Mouse (Mus musculus): ENCODE data around the gene Asap3. TPM values are rescaled to one million over a fixed set of nuclear protein-coding genes. Genes with fewer than 3 reads are reported as not detected.

Gene Asap3
- polyA plus RNA-seq, 1 experiment from 2014 or later = 5.1 TPM

DNA sequence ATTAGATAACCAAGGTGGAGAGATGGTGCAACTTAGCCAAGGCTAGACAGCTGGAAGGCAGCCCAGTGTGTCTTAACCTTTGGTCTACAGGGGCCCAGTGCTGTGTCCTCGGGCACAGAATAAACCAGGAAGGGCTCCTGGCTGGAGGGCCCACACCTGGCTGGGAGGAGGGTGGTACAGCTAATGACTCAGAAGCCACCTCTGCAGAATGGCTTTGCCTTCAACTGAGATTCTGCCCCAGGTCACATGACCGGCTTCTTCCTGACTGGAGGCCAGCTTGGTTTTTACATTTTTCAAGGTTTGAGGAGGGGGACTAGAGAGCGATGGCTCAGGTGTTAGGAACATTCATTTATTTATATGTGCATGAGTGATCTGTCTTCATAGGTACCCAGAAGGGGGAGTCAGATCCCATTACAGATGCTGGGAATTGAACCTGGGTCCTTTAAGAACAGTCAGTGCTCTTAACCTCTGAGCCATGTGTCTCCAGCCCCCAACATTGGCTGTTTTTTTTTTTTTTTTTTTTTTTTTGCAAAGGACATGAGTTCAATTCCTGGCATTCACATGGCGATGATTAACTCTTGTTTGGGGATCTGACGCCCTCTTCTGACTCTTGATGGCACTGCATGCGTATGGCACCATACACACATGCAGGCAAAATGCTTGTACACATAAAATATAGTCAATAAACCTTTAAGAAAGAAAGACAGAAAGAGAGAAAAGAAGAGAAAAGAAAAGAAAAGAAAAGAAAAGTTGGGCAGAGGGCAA, 17.0 kb upstream of the Asap3 start:
- no peaks in the 10 kb centered on the region for H3K27me3 ChIP-seq (ENCODE audit: control insufficient read depth, insufficient read depth, low read length)
- ATAC-seq (ENCODE audit: insufficient number of reproducible peaks, insufficient read depth, low FRiP score, low read depth) = no peak

DNA sequence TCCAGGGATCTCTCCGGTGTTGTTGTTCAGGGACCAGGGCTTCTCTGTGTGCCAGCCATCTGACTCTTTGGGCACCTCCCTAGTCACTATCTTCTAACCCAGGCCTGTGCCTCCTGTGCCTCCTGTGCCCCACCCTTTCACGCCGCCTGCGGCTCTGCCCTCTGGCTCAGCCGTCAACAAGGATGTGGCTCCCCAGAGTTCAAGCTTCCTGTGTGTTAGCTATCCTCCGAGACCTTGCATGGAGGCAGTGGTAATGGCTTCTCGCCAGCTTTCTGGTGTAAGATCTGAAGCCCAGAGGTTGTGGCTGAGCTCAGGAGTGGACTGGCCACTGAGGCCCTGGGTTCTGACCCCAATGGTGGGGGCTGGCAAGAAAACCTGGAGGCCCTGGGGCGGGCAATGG, 16.3 kb upstream of the Asap3 start:
- Histone ChIP-seq H3K27me3 (ENCODE audit: control insufficient read depth, insufficient read depth, low read length) (no peaks in the 10 kb centered on the region), H3K4me2 (replicated peaks; ENCODE audit: low read depth, low read length) (no peak overlapping the region), H3K9me3 (ENCODE audit: control insufficient read depth, low read depth, low read length) (no peaks in the 10 kb centered on the region), H3K4me3 (ENCODE audit: low read depth, low read length) (no peak overlapping the region), H3K9ac (replicated peaks; ENCODE audit: low read depth, low read length) (no peak overlapping the region), H3K4me1 (ENCODE audit: control insufficient read depth, insufficient read depth, low read length) (no peaks in the 10 kb centered on the region; the same call in 1 of the 2 replicates), H3K36me3 (ENCODE audit: control insufficient read depth, insufficient read depth, low read length) (peaks cover 5% of the 10 kb centered on the region; the same call in 1 of the 2 replicates), H3K27ac (ENCODE audit: low read length) (no peak overlapping the region)
- no peak; the same call in 1 of the 2 replicates for ATAC-seq (ENCODE audit: insufficient number of reproducible peaks, insufficient read depth, low FRiP score, low read depth)
- WGBS = 80% methylated on average over 8 of the region's 8 CpGs

More for the DNA sequence above, 17.0 kb upstream of the Asap3 start:
- H3K4me3 ChIP-seq (ENCODE audit: low read depth, low read length) = no peak overlapping the region
- no peak overlapping the region for H3K4me2 ChIP-seq (replicated peaks; ENCODE audit: low read depth, low read length)
- H3K36me3 ChIP-seq (ENCODE audit: control insufficient read depth, insufficient read depth, low read length) = peaks cover 5% of the 10 kb centered on the region; the same call in 1 of the 2 replicates
- no peaks in the 10 kb centered on the region for H3K9me3 ChIP-seq (ENCODE audit: control insufficient read depth, low read depth, low read length)
- no peak overlapping the region for H3K27ac ChIP-seq (ENCODE audit: low read length)
- H3K9ac ChIP-seq (replicated peaks; ENCODE audit: low read depth, low read length) = no peak overlapping the region
- no peaks in the 10 kb centered on the region; the same call in 1 of the 2 replicates for H3K4me1 ChIP-seq (ENCODE audit: control insufficient read depth, insufficient read depth, low read length)
- WGBS = 87% methylated on average over 6 of the region's 6 CpGs

DNA sequence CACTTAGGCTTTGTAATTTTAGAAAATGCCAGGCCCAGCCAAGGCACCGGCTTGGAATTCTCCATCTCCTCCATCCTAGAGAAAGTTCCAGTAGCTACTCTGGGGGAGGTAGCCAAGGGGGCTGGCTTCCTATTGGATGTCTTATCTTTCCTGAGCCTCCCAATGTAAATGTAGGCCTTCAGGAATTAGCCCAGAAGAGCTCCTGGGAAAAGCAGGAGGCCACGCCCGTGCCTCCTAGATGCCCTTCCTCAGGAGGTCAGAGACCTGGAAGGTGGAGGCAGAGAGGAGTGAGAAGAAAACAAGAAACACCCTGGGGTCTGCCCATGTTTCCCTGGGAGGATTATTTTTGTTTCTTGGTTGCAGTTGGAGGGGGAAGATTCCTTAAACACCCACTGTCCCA, 12.6 kb upstream of the Asap3 start:
- Histone ChIP-seq H3K9me3 (ENCODE audit: control insufficient read depth, low read depth, low read length) (no peaks in the 10 kb centered on the region), H3K27me3 (ENCODE audit: control insufficient read depth, insufficient read depth, low read length) (no peaks in the 10 kb centered on the region), H3K9ac (replicated peaks; ENCODE audit: low read depth, low read length) (no peak overlapping the region), H3K36me3 (ENCODE audit: control insufficient read depth, insufficient read depth, low read length) (peaks cover 5% of the 10 kb centered on the region; the same call in 1 of the 2 replicates), H3K4me2 (replicated peaks; ENCODE audit: low read depth, low read length) (no peak overlapping the region), H3K27ac (ENCODE audit: low read length) (no peak overlapping the region), H3K4me1 (ENCODE audit: control insufficient read depth, insufficient read depth, low read length) (no peaks in the 10 kb centered on the region), H3K4me3 (ENCODE audit: low read depth, low read length) (no peak overlapping the region)
- ATAC-seq (ENCODE audit: insufficient number of reproducible peaks, insufficient read depth, low FRiP score, low read depth) = no peak
- WGBS = 67% methylated on average over 3 of the region's 3 CpGs

DNA sequence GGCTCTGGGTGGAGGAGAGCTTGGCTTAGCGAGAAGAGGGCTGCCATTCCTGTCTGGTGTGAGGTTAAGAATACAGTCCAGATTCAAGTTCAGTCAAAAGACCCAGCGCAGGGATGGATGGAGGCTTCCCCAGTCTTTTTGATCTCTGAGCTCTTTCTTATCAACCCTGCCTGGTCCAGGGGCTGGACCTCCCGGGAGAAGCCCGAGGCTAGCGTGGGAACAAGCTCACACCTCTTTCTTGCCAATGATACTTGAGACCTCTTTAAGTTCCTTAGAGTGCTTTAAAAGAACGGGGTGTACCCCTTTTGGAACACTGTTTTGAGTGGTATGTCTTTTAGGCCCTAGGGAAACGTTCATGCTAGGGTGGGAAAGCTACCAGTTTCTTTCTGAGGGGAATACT, 11.1 kb upstream of the Asap3 start:
- H3K4me1 ChIP-seq (ENCODE audit: control insufficient read depth, insufficient read depth, low read length) = no peaks in the 10 kb centered on the region
- no peak for ATAC-seq (ENCODE audit: insufficient number of reproducible peaks, insufficient read depth, low FRiP score, low read depth)
- H3K36me3 ChIP-seq (ENCODE audit: control insufficient read depth, insufficient read depth, low read length) = peaks cover 5% of the 10 kb centered on the region; the same call in 1 of the 2 replicates
- H3K4me3 ChIP-seq (ENCODE audit: low read depth, low read length) = no peak overlapping the region
- no peaks in the 10 kb centered on the region for H3K9me3 ChIP-seq (ENCODE audit: control insufficient read depth, low read depth, low read length)
- 57% methylated on average over 7 of the region's 7 CpGs for WGBS
- no peaks in the 10 kb centered on the region for H3K27me3 ChIP-seq (ENCODE audit: control insufficient read depth, insufficient read depth, low read length)
- no peak overlapping the region for H3K9ac ChIP-seq (replicated peaks; ENCODE audit: low read depth, low read length)
- no peak overlapping the region for H3K4me2 ChIP-seq (replicated peaks; ENCODE audit: low read depth, low read length)
- H3K27ac ChIP-seq (ENCODE audit: low read length) = no peak overlapping the region

DNA sequence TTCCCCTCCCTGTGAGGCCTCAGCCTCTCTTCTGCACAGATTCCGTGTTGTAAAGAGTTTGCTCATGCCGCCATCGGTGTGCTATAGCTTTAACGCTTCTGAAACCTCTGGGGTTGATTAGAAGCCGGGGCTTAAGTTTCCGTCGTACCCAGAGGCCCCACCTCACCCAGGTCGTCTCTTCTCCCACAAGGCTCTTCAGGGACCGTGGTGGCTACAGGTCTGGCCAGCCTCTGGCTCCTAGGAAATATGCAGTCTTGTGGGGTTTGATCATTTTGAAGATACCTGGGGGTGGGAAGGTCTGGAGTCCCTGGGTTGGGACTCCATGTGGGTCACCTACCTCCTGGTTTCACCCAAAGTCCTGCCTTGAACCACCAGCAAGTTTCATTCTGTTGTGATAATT, 10.5 kb upstream of the Asap3 start:
- Histone ChIP-seq H3K27ac (ENCODE audit: low read length) (no peak overlapping the region), H3K9ac (replicated peaks; ENCODE audit: low read depth, low read length) (no peak overlapping the region), H3K4me1 (ENCODE audit: control insufficient read depth, insufficient read depth, low read length) (no peaks in the 10 kb centered on the region), H3K4me2 (replicated peaks; ENCODE audit: low read depth, low read length) (no peak overlapping the region), H3K4me3 (ENCODE audit: low read depth, low read length) (no peak overlapping the region), H3K9me3 (ENCODE audit: control insufficient read depth, low read depth, low read length) (no peaks in the 10 kb centered on the region), H3K36me3 (ENCODE audit: control insufficient read depth, insufficient read depth, low read length) (peaks cover 5% of the 10 kb centered on the region; the same call in 1 of the 2 replicates), H3K27me3 (ENCODE audit: control insufficient read depth, insufficient read depth, low read length) (no peaks in the 10 kb centered on the region)
- ATAC-seq (ENCODE audit: insufficient number of reproducible peaks, insufficient read depth, low FRiP score, low read depth) = no peak
- 73% methylated on average over 9 of the region's 9 CpGs for WGBS

DNA sequence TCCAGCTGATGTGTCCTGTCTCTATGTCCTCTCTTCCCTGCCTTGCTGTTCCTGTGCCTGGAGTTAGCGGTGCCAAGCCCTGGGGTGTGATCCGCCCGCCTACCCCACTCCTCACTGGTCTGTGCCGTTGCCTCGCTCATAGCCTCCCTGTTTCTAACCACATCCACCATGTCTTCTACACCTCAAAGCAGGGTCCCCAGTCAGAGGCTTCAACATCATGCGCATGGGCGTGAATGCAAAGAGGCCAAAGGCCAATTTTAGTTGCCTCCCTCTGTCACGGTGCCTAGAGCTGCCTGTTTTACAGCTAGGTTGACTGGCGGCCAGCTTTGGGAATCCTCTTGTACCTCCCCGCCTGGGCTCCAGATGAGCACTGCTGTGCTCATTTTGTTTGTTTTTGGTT, 10.0 kb upstream of the Asap3 start:
- Histone ChIP-seq H3K4me1 (ENCODE audit: control insufficient read depth, insufficient read depth, low read length) (no peaks in the 10 kb centered on the region), H3K27ac (ENCODE audit: low read length) (no peak overlapping the region), H3K9ac (replicated peaks; ENCODE audit: low read depth, low read length) (no peak overlapping the region), H3K9me3 (ENCODE audit: control insufficient read depth, low read depth, low read length) (no peaks in the 10 kb centered on the region), H3K36me3 (ENCODE audit: control insufficient read depth, insufficient read depth, low read length) (peaks cover 5% of the 10 kb centered on the region; the same call in 1 of the 2 replicates), H3K4me3 (ENCODE audit: low read depth, low read length) (no peak overlapping the region), H3K4me2 (replicated peaks; ENCODE audit: low read depth, low read length) (no peak overlapping the region), H3K27me3 (ENCODE audit: control insufficient read depth, insufficient read depth, low read length) (no peaks in the 10 kb centered on the region)
- whole genome bisulfite sequencing = 82% methylated on average over 10 of the region's 10 CpGs
- ATAC-seq (ENCODE audit: insufficient number of reproducible peaks, insufficient read depth, low FRiP score, low read depth) = no peak

DNA sequence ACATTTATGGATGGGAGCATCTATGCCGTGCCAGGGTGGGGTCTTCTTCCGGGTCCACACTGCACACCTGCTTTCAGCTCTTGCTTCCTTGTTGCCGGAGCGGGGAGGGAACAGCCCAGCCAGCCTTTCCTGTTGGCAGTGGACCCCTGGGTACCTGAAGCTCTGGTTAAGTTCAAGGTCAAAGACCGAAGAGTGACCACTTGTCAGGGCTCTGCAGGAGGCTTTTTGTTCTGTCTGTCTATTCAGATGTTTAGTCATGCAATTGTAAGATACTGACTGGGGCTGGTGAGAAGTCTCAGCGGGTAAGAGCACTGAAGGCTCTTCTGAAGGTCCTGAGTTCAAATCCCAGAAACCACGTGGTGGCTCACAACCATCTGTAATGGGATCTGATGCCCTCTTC, 7.3 kb upstream of the Asap3 start:
- no peaks in the 10 kb centered on the region for H3K27me3 ChIP-seq (ENCODE audit: control insufficient read depth, insufficient read depth, low read length)
- no peak overlapping the region for H3K4me2 ChIP-seq (replicated peaks; ENCODE audit: low read depth, low read length)
- no peaks in the 10 kb centered on the region for H3K36me3 ChIP-seq (ENCODE audit: control insufficient read depth, insufficient read depth, low read length)
- H3K4me1 ChIP-seq (ENCODE audit: control insufficient read depth, insufficient read depth, low read length) = no peaks in the 10 kb centered on the region
- ATAC-seq (ENCODE audit: insufficient number of reproducible peaks, insufficient read depth, low FRiP score, low read depth) = no peak
- 72% methylated on average over 7 of the region's 7 CpGs for WGBS
- no peak overlapping the region for H3K27ac ChIP-seq (ENCODE audit: low read length)
- no peak overlapping the region for H3K9ac ChIP-seq (replicated peaks; ENCODE audit: low read depth, low read length)
- H3K9me3 ChIP-seq (ENCODE audit: control insufficient read depth, low read depth, low read length) = no peaks in the 10 kb centered on the region
- no peak overlapping the region for H3K4me3 ChIP-seq (ENCODE audit: low read depth, low read length)

DNA sequence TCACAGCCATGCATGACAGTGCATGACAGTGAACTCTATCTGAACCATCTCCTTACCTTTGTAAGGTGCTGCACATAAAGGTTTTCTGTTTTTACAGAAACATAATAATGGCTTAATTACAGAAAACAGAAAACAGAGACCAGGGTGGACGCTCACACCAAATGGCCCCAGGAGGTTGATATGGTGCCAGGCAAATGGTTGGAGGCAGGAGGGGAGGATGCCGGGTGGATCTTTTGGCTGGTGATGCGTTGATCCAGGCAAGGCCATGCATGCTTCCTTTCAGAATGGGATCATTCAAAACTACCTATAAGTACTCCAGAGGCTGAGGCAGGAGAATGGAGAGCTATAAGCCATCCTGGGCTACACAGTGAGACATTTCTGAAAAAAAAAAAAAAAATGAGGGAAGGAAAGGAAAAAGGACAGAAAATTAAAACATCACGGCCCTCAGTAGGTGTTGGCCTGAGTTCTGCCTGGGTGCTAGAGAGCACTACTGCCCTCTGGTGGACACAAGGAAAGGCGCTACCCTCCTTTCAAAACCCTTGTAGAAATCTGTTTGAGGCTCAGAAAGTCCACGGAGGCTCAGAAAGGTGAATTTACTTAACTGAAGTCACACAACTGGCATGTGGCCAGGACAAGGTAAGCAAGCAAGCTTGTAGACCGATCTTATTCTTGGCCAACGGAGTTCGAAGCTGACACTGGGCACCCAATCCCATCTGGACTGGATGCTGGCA, 6.4 kb upstream of the Asap3 start:
- no peaks in the 10 kb centered on the region for H3K27me3 ChIP-seq (ENCODE audit: control insufficient read depth, insufficient read depth, low read length)
- no peaks in the 10 kb centered on the region for H3K36me3 ChIP-seq (ENCODE audit: control insufficient read depth, insufficient read depth, low read length)
- H3K9me3 ChIP-seq (ENCODE audit: control insufficient read depth, low read depth, low read length) = no peaks in the 10 kb centered on the region
- no peak overlapping the region for H3K4me2 ChIP-seq (replicated peaks; ENCODE audit: low read depth, low read length)
- H3K4me1 ChIP-seq (ENCODE audit: control insufficient read depth, insufficient read depth, low read length) = no peaks in the 10 kb centered on the region
- no peak overlapping the region for H3K4me3 ChIP-seq (ENCODE audit: low read depth, low read length)
- WGBS = 25% methylated on average over 9 of the region's 9 CpGs
- no peak overlapping the region for H3K27ac ChIP-seq (ENCODE audit: low read length)
- no peak for ATAC-seq (ENCODE audit: insufficient number of reproducible peaks, insufficient read depth, low FRiP score, low read depth)
- H3K9ac ChIP-seq (replicated peaks; ENCODE audit: low read depth, low read length) = no peak overlapping the region
